Mouse (Mus musculus) left cerebral cortex, adult 2 months (tissue): ENCODE results near the gene Mgat4a. TPM values are rescaled to one million over a fixed set of nuclear protein-coding genes. Genes with fewer than 3 reads are reported as not detected.
A peak's percentile ranks its signal among the peaks of the same experiment; 100 is the strongest.

Experiments used
- DNase-seq, 2 experiments: peaks; one replicate each; pipeline ENCODE4 v3.0.0; 2021 to 2022; ENCODE audit warnings: low spot score in 2 of 2, mixed read lengths in 1 of 2; ENCODE audit errors: extremely low spot score in 1 of 2
- H3K27ac ChIP-seq: fragments of 200-600 bp; 2 replicates; pipeline ENCODE4 v1.8.1; 2022
- H3K4me3 ChIP-seq: fragments of 200-600 bp; 2 replicates; pipeline ENCODE4 v1.8.1; 2022
- CTCF ChIP-seq: fragments of 200-600 bp; IDR thresholded peaks from 2 replicates; pipeline ENCODE4 v1.8.1; 2022; ENCODE audit warnings: antibody characterized with exemption, mild to moderate bottlenecking, moderate library complexity
- intact Hi-C: fragments of 180-260 bp; cut with DNase I; formaldehyde crosslinking; loops from one replicate; pipeline ENCODE4 v1.15.1; 2025
- total RNA-seq, 2 experiments: library from RNA; stranded (reverse); gene quantifications; 2 replicates each; pipeline ENCODE4 v1.2.3; 2021

Mgat4a gene
- total RNA-seq, 2 experiments from 2014 or later: 30.1 to 32.2 TPM

DNA sequence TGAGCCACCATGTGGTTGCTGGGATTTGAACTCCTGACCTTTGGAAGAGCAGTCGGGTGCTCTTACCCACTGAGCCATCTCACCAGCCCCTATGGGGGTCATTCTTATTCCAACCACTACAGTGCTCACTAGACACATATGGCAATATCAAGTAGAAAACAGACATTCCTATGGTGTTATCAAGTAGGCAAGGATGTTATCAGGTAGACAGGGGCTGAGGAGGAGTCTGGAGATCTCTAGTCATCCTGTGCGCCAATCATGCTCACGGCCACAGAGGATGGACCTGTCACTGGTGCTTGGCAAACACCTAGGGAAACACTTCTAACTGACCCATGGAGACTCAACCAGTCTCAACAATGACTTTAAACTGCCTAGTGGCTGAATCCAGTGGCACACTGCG is 56.2 kb downstream of the Mgat4a start:
- no peak for DNase-seq
- TF ChIP-seq CTCF: no peak
- intact Hi-C loops: no loop called here
- Histone ChIP-seq H3K27ac (no peak overlapping the region), H3K4me3 (no peak overlapping the region)

DNA sequence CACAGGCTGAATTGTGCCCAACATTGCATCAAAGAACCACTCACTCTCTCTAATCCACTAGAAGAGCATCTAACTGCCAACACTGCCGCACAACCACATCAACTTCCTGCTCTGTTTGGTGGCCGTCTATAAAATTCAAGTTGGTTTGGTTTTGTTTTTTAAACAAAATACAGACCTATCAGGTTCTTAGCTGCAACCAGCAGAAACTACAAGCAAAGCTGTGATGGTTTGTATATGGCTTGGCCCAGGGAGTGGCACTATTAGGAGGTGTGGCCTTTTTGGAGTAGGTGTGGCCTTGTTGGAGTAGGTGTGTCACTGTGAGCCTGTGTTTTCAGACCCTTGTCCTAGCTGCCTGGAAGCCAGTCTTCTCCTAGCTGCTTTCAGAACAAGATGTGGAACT is 59.5 kb downstream of the Mgat4a start:
- TF ChIP-seq CTCF: no peak
- DNase-seq: no peak
- intact Hi-C loops: no loop called here
- Histone ChIP-seq H3K4me3 (no peak overlapping the region), H3K27ac (no peak overlapping the region)

DNA sequence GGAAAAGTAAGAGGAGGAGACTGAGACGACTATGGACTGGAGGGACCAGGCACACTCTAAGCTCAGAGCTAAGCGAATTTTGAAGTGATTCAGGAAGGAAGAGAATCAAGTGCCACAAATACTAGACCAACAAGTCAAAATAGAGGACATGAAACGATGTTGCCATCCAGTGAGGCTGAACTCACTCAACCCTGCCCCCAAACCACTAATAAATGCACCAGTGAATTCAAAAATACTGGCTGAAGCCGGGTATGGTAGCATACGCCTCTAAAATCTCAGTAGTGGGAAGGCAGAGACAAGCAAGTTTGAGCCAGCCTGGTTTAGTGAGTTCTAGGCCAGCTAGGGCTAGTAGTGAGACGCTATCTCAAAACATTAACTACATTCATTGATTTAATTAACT is 60.1 kb downstream of the Mgat4a start:
- no peak for DNase-seq
- Histone ChIP-seq H3K4me3 (no peak overlapping the region), H3K27ac (no peak overlapping the region)
- intact Hi-C loops: no loop called here
- TF ChIP-seq CTCF: no peak

DNA sequence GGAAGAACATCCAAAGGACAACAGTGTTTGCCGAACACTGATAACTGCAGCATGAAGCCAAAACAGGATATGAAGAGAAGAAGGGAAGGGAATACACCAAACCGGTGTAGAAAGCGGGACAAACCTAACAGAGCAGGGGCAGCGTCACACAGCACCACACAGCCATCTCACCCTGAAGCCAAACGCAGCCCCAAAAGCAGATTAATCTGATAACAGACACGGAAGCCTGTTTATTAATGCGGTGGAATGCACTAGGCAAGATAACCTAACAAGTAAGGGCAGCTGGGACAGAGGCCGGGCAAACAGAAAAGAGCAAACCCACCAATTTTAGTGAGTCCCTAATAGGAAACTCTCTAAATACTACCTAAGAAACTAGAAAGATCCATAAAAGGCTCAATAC is 61.1 kb downstream of the Mgat4a start:
- Histone ChIP-seq H3K4me3 (no peak overlapping the region), H3K27ac (no peak overlapping the region)
- intact Hi-C loops: loop anchor here (5.0 kb wide), 1 partner anchor 153 kb away; no protein-coding TSS in a partner anchor

DNA sequence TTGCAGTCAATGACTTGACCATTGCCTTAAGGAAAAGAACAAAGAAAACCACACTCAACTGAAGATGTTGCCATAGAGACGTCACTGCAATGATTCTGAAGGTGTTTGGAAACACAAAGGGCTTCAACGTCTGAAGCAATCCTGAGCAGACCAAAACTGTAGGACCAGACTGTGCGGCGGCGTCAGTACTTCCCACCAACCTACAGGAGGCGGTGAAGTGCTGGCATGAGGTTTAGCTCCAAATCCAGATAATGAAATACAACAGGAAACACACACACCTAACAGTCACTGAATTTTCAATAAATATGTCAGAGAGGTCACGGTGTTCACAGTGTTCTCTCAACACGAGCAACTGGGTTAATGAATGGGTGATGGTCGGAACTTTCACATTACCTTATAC is 61.7 kb downstream of the Mgat4a start:
- intact Hi-C loops: loop anchor here (5.0 kb wide), 1 partner anchor 153 kb away; no protein-coding TSS in a partner anchor
- peak in 1 of 2 experiments; percentile 30 for DNase-seq
- H3K27ac ChIP-seq: no peak overlapping the region
- H3K4me3 ChIP-seq: no peak overlapping the region
- peak; percentile 58 for TF ChIP-seq CTCF

More for the DNA sequence above, 61.1 kb downstream of the Mgat4a start:
- no peak for TF ChIP-seq CTCF
- DNase-seq: no peak

DNA sequence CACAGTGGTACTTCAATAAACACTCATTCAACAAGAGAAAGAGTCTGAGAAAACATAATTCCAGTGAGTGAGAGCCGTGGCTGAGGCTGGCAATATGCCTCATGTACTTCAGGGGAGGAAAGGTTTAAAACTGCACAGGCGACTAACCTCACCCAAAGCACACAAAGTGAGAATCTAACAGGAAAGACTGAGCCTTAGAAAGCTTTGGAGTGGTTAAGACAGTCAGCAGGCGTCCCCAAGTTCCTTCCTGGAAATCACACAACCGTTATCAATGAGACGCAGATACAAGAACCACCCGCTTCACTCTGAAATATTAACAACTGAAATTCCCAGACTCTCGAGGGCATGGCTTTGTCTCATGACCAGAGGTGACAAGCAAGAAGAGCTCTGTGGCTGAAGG is 62.4 kb downstream of the Mgat4a start:
- no peak for DNase-seq
- TF ChIP-seq CTCF: no peak
- no peak overlapping the region for H3K27ac ChIP-seq
- H3K4me3 ChIP-seq: no peak overlapping the region
- intact Hi-C loops: loop anchor here (5.0 kb wide), 1 partner anchor 154 kb away; no protein-coding TSS in a partner anchor

DNA sequence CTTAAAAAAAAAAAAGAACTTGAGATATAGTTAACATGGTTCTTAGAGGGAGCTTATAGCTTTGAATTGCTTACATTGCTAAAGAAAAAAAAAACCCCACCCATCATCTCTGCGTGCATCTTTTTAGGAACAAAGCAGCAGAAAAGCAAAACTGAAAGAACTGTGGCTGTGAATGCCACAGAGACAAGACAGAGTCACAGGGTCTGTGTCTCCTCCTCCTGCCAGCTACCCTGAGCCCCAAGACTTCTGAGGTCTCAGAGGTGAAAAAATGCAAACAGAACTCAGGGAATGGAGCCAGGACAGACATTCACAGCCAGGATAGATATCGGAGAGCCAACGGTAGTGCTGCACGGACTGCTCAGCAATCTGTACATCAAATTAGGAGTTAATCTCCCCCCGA is 62.9 kb downstream of the Mgat4a start:
- no peak overlapping the region for H3K27ac ChIP-seq
- no peak for TF ChIP-seq CTCF
- intact Hi-C loops: loop anchor here (5.0 kb wide), 1 partner anchor 154 kb away; no protein-coding TSS in a partner anchor
- no peak overlapping the region for H3K4me3 ChIP-seq
- DNase-seq: no peak

DNA sequence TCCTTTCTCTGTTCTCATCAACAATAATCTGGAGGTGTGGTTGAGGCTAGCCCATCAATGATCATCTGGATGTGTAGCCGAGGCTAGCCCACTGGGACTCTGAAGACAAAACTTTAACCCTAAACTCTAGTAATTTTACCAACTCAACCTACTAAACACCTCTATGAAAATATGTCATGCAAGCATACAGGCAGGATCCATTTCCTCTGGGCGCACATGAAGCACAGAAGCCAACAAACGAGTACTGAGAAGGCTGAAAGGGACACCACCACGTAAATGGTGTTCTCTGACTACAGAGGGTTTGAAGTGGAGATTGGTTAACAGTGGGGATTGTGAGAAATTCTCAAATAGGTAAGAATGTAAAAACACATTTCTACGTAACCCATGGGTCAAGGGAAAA is 63.6 kb downstream of the Mgat4a start:
- Histone ChIP-seq H3K27ac (no peak overlapping the region), H3K4me3 (no peak overlapping the region)
- TF ChIP-seq CTCF: no peak
- no peak for DNase-seq
- intact Hi-C loops: loop anchor here (5.0 kb wide), 1 partner anchor 155 kb away; no protein-coding TSS in a partner anchor

DNA sequence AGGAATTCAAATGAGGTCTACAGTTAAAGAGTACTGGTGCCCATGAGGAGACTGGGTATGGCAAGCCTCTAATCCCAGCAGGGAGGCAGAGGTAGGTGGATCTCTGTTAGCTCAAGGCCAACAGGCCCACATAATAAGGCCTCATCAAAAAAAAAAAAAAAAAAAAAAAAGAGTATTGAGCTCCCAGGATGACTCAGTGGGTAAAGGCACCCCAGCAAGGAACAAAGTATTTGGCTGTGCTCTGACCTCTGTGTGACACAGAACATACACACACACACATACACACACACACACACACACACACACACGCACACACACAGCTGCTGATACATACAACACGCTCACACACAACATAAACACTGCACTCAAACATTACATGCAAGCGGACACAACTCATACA is 65.5 kb downstream of the Mgat4a start:
- H3K27ac ChIP-seq: no peak overlapping the region
- intact Hi-C loops: loop anchor here (5.0 kb wide), 1 partner anchor 157 kb away; no protein-coding TSS in a partner anchor
- no peak for TF ChIP-seq CTCF
- no peak for DNase-seq
- H3K4me3 ChIP-seq: no peak overlapping the region

DNA sequence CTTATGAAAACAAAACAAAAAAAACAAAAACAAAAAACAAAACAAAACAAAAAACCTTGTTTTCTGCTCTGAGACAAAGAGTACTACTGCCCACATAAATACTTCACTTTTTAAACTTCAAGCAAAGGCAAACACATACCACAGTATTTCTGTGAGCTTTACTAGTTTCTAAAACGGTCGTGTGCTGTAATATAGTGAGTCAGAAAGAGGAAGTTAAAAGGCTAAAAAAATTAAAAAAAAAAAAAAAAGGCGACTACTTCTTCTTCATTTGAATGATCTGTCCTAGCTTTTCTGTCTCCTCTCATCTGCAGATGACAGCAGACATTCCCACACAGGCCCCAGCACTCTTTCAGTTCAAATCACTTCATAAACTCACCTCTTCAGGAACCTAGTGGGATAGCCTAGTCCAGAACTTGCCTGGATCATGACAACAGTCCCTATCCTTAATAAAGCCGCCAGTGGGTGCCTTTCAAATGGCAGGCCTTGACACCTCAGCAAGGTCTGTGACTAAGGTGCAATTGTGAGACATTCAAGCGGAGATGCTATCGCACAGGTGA is 66.1 kb downstream of the Mgat4a start:
- no peak overlapping the region for H3K4me3 ChIP-seq
- no peak for DNase-seq

DNA sequence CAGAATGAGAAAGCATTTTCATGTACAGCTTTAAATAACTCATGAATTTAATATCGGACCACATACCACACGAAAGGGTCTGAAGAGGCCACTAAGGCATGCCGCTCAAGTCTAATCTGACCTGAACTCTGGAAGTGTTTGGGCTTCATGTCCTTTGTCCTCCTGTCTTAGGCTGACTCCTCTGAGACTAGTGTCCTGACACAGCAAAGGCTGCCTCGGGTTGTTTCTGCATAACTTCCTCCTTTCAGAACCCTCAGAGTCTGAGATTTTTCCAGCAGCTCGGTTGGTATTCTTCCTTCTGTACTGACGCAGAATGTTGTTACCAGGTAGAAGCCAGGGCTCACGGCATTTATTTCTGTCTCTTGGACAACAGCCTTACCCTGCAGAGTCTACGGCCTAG is 66.8 kb downstream of the Mgat4a start:
- Histone ChIP-seq H3K27ac (no peak overlapping the region), H3K4me3 (no peak overlapping the region)
- no peak for DNase-seq
- intact Hi-C loops: loop anchor here (5.0 kb wide), 1 partner anchor 138 kb away; no protein-coding TSS in a partner anchor
- no peak for TF ChIP-seq CTCF

More for the DNA sequence above, 66.1 kb downstream of the Mgat4a start:
- H3K27ac ChIP-seq: no peak overlapping the region
- intact Hi-C loops: loop anchor here (5.0 kb wide), 2 partner anchors 138 to 158 kb away; no protein-coding TSS in a partner anchor
- no peak for TF ChIP-seq CTCF

DNA sequence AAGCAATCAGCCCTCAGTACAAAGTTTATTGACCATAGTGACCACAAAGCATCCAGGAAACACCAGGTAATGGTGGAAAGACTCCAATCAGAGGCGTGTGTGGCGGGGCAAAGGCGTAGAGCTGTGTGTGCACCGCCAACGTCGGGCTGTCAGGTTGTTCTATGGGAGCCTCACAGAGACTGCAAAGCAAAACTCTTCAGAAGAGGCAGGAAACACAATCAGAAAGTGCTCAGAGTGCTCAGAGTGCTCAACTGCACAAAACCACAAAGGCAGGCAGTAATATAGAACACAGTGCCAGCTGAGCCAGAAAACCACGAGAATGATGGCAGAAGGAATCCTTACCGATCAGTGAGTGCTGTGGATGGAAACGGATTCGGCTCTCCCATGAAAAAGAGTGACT is 67.6 kb downstream of the Mgat4a start:
- no peak for TF ChIP-seq CTCF
- intact Hi-C loops: loop anchor here (5.0 kb wide), 1 partner anchor 139 kb away; no protein-coding TSS in a partner anchor
- H3K27ac ChIP-seq: no peak overlapping the region
- DNase-seq: no peak
- H3K4me3 ChIP-seq: no peak overlapping the region
